Mouse (Mus musculus): ENCODE measurements around the gene Rassf5.

DNA sequence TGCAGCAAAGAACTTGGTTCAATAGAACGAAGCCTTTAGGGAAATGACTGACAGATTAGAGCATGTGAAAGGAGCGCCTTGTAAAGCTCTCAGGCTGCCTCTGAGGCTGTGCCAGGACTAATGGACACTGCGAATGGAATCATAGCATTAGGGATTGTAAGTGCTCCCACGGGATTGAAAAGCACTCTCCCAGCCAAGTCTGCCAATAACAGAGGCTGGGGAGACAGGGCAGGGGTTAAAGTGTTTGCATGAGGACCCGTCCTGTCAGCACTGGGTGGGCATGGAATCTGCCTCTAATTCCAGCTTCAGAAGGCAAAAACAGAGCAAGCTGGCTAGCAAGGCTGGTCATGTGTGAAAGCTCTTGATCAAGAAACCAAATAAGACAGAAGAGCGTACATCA lies 110.8 kb downstream of the Rassf5 start:
- TF ChIP-seq POLR2A (IDR thresholded peaks at IDR 0.05; ENCODE audit: insufficient read depth, low read depth, low read length), result no peak
- TF ChIP-seq CTCF (IDR thresholded peaks at IDR 0.05; ENCODE audit: insufficient read depth, low read depth, low read length), result no peak
